Mouse (Mus musculus): ENCODE data around the gene Cacng7. TPM values are rescaled to one million over a fixed set of nuclear protein-coding genes. Genes with fewer than 3 reads are reported as not detected.

Gene Cacng7
- 4.2 and 4.4 TPM in 2 replicates for polyA plus RNA-seq (2014; fragmentation: Nextera tagmentation; extraction: Ambion mirVana)

DNA sequence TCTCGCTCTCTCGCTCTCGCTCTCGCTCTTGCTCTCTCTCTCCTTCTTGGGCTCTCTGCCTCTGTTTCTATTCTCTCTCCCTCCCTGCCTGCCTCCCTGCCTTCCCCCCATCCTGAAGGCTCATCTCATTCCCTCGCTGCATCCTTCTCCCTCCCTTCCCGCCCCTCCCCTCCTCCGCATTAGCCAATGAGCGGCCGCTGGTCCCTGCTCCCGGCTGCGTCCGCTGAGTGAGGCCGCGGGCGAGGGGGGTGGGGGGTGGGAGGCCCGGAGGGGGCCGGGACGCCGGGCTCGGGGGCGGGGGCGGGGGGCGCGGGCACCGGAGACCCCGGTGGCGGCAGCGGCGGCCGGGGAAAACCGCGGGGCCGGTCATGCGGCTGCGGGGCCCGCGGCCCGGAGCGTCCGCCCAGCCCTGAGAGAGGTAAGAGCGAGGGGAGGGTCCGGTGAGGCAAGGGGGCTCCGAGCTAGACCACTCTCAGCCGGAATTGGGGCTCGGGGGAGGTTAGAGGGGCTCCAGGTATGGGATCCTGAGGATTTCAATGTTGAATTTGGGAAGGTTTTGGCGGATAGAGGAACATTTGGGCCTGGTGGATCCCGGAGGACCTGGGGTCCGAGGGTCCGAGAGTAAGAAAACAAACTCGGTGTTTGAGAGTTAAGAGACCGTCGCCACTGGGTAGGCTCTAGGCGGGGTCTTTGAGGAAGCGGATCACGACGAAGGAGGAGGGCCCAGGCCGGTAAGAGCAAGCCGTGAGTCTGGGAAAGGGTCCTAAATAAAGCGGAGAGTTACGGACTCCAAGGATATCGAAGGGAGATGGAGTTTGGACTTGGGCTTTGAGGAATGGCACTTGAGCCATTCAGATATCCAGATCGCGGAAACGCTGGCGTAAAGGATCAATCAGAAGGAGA is at the start of gene Cacng7:
TSS of gene Cacng7 (plus strand) at position 337 of the 903 bp plus-strand sequence.
- peaks cover 12% of the 10 kb centered on the region for H3K4me1 ChIP-seq (ENCODE audit: control insufficient read depth, insufficient read depth, low read length)
- 0 out of 2 replicates have a peak, but pooled peaks cover 5% of the 10 kb centered on the region for H3K27me3 ChIP-seq (ENCODE audit: control insufficient read depth, insufficient read depth, low read length)
- H3K27ac ChIP-seq (ENCODE audit: low read depth, low read length), result peak within 1 kb of the TSS; percentile 83
- DNase-seq (ENCODE audit: low spot score, missing footprints), result peak; percentile 98
- peak within 1 kb of the TSS; percentile 77 for H3K9ac ChIP-seq (ENCODE audit: low read length)
- under 1% methylated on average over 63 of the region's 65 CpGs for WGBS
- ATAC-seq (ENCODE audit: low FRiP score), result peak; percentile 76
- H3K36me3 ChIP-seq (ENCODE audit: control insufficient read depth, insufficient read depth, low read length), result no peaks in the 10 kb centered on the region
- peak within 1 kb of the TSS; percentile 64 for H3K4me3 ChIP-seq (ENCODE audit: low read depth, low read length)
- no peaks in the 10 kb centered on the region for H3K9me3 ChIP-seq (ENCODE audit: control insufficient read depth, low read length)
- peak within 1 kb of the TSS; percentile 77 for H3K4me2 ChIP-seq

DNA sequence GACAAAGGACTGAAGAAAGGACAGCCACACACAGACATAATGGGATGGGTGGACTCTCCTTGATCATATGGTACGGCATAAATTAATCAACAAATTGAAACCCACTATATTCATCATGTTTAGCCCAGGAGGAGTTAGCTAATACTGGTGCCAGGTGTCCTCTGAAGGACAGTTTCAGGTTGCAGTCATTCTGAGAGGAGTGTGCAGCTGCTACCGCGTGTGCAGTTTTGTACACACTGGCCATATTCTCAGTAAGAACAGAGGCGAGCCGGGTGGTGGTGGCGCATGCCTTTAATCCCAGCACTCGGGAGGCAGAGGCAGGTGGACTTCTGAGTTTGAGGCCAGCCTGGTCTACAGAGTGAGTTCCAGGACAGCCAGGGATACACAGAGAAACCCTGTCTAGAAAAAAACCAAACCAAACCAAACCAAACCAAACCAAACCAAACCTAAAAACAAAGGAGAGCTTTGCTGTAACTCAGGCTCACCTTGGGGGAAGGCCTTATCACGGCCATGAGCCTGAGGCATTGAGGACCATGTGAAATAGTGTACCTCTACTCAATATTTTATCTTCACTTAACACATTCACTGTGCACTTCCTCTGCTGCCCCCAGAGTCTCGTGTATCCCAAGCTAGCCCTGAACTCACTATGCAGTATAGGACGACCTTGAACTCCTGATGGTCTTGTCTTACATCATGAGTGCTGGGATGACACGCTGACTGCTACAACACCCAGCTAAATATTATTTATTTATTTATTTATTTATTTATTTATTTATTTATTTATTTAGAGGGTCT is 49.5 kb upstream of the Cacng7 start:
- no peaks in the 10 kb centered on the region for H3K27me3 ChIP-seq (ENCODE audit: control insufficient read depth, insufficient read depth, low read length)
- H3K4me3 ChIP-seq (ENCODE audit: low read depth, low read length), result no peak overlapping the region
- no peaks in the 10 kb centered on the region for H3K36me3 ChIP-seq (ENCODE audit: control insufficient read depth, insufficient read depth, low read length)
- H3K9ac ChIP-seq (ENCODE audit: low read length), result no peak overlapping the region
- no peaks in the 10 kb centered on the region for H3K4me1 ChIP-seq (ENCODE audit: control insufficient read depth, insufficient read depth, low read length)
- H3K9me3 ChIP-seq (ENCODE audit: control insufficient read depth, low read length), result no peaks in the 10 kb centered on the region
- H3K27ac ChIP-seq (ENCODE audit: low read depth, low read length), result no peak overlapping the region
- H3K4me2 ChIP-seq, result no peak overlapping the region
- 88% methylated on average over 11 of the region's 11 CpGs for WGBS
- DNase-seq (ENCODE audit: low spot score, missing footprints) (no peak), ATAC-seq (ENCODE audit: low FRiP score) (no peak)

DNA sequence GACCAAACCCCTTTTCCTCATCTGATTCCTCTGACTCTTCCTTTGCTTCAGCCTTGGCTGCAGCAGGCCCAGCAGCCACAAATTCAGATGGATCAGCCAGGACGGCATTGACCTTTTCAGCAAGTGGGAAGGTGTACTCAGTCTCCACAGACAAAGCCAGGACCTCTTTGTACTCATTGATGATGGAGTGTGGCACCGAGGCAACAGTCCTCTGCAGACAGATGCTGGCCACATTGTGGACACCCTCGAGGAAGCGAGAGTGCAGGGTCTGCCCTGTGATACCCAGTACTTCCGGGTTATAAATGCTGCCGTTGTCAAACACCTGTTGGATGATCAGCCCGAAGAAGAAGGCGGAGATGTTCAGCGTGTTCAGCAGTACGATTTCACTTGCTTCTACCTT is 48.2 kb upstream of the Cacng7 start:
- H3K36me3 ChIP-seq (ENCODE audit: control insufficient read depth, insufficient read depth, low read length), result no peaks in the 10 kb centered on the region
- WGBS, result 88% methylated on average over 10 of the region's 10 CpGs
- ATAC-seq (ENCODE audit: low FRiP score) (no peak), DNase-seq (ENCODE audit: low spot score, missing footprints) (no peak)
- no peaks in the 10 kb centered on the region for H3K9me3 ChIP-seq (ENCODE audit: control insufficient read depth, low read length)
- H3K27me3 ChIP-seq (ENCODE audit: control insufficient read depth, insufficient read depth, low read length), result no peaks in the 10 kb centered on the region
- no peak overlapping the region for H3K27ac ChIP-seq (ENCODE audit: low read depth, low read length)
- H3K4me3 ChIP-seq (ENCODE audit: low read depth, low read length), result no peak overlapping the region
- no peak overlapping the region for H3K4me2 ChIP-seq
- peaks cover 5% of the 10 kb centered on the region; the same call in 1 of the 2 replicates for H3K4me1 ChIP-seq (ENCODE audit: control insufficient read depth, insufficient read depth, low read length)
- H3K9ac ChIP-seq (ENCODE audit: low read length), result no peak overlapping the region

DNA sequence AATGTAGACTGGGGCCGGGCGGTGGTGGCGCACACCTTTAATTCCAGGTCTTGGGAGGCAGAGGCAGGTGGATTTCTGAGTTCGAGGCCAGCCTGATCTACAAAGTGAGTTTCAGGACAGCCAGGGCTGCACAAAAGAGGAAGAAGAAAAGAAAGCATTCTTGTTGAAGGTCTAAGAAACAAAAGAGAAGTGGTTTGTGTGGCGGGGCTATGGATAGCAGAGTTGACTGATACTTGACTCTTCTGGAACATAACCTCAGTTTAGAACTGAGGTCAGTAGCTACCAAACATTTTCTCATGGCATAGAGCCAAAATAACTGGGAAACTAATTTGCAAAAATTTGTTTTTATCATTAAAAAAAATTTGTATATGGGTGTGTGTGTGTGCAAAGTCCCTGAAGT is 46.7 kb upstream of the Cacng7 start:
- Histone ChIP-seq H3K9ac (ENCODE audit: low read length) (no peak overlapping the region), H3K36me3 (ENCODE audit: control insufficient read depth, insufficient read depth, low read length) (no peaks in the 10 kb centered on the region), H3K9me3 (ENCODE audit: control insufficient read depth, low read length) (no peaks in the 10 kb centered on the region), H3K4me3 (ENCODE audit: low read depth, low read length) (no peak overlapping the region), H3K27ac (ENCODE audit: low read depth, low read length) (no peak overlapping the region), H3K4me2 (no peak overlapping the region), H3K4me1 (ENCODE audit: control insufficient read depth, insufficient read depth, low read length) (peaks cover 14% of the 10 kb centered on the region), H3K27me3 (ENCODE audit: control insufficient read depth, insufficient read depth, low read length) (no peaks in the 10 kb centered on the region)
- 94% methylated on average over 5 of the region's 5 CpGs for WGBS
- no peak for DNase-seq (ENCODE audit: low spot score, missing footprints)
- ATAC-seq (ENCODE audit: low FRiP score), result no peak

DNA sequence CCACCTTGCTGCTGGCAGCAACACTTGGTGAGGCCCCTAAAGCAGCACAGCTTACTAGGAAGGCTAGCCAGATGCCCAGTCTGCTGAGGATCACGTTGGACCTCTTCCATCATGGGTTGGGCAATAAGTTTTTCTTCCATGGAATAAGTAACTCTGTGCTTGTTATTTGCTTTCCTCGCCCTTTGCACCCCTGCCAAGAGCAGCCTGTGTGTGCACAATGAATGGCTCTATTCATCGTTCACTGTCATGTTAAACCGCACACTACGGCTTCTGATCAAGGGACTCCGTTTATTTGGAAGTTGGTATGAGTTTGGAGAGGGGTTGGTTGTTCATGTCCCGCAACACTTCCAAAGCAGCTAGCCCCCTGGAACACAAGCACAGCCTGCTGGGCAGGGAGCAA is 45.6 kb upstream of the Cacng7 start:
- H3K9me3 ChIP-seq (ENCODE audit: control insufficient read depth, low read length), result no peaks in the 10 kb centered on the region
- no peaks in the 10 kb centered on the region for H3K36me3 ChIP-seq (ENCODE audit: control insufficient read depth, insufficient read depth, low read length)
- H3K27me3 ChIP-seq (ENCODE audit: control insufficient read depth, insufficient read depth, low read length), result no peaks in the 10 kb centered on the region
- WGBS, result 73% methylated on average over 7 of the region's 7 CpGs
- H3K4me2 ChIP-seq, result no peak overlapping the region
- DNase-seq (ENCODE audit: low spot score, missing footprints) (no peak), ATAC-seq (ENCODE audit: low FRiP score) (no peak)
- H3K27ac ChIP-seq (ENCODE audit: low read depth, low read length), result no peak overlapping the region
- H3K9ac ChIP-seq (ENCODE audit: low read length), result no peak overlapping the region
- peaks cover 16% of the 10 kb centered on the region for H3K4me1 ChIP-seq (ENCODE audit: control insufficient read depth, insufficient read depth, low read length)
- H3K4me3 ChIP-seq (ENCODE audit: low read depth, low read length), result no peak overlapping the region

DNA sequence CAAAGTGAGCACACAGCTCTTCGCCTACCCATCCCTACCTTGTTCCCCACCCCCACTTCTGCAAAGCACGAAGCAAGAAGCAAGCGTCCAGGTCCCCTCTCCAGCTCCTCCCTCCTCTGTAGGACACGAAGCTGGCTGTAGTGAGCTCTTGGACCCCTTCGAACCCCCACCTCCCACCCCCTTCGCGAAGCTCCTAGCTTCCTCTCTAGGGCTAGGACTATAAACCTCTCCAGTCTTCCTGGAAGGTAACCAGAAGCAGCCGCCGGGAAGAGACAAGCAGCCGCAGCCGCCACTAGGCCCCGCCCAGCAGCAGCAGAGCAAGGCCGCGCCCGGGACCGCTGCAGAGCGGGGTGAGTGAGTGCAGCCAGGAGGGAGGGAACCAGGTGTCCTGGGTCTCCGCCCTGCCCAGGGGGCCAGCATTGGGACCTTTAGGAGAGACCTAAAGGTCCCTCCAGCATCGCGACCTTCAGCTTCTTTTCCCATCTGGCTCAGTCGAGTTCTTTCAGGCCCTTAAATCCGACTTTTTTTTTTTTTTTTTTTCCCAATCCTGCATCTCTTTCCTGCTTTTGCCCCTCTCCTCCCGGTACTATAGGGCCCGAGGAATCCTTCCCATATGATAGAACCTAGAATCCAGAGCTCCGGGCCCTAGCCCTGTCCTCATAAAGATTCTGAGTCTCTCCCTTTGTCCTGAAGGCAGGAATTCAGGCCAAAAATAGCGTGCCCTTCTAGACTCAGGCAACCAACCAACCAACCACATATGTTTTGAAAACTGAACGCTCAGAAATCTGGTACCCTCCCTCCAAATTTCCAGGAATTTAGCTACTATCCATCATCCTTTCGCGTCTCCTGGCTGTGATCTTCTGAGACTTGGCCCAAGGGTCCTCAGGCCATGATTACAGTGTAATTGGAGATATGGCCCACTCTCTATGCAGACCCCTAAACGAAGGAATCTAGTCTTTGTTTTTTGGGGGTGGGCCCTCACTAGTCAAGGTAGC is 43.5 kb upstream of the Cacng7 start, which contains the start of the genes Myadm and Prkcg:
TSS of gene Myadm (plus strand) at position 105 of the 995 bp plus-strand sequence.
TSS of gene Prkcg (plus strand) at position 204 of the 995 bp plus-strand sequence.
- Histone ChIP-seq H3K27me3 (ENCODE audit: control insufficient read depth, insufficient read depth, low read length) (no peaks in the 10 kb centered on the region), H3K4me3 (ENCODE audit: low read depth, low read length) (peak within 1 kb of the TSS; percentile 23), H3K27ac (ENCODE audit: low read depth, low read length) (peak within 1 kb of the TSS; percentile 59), H3K4me1 (ENCODE audit: control insufficient read depth, insufficient read depth, low read length) (peaks cover 20% of the 10 kb centered on the region), H3K9me3 (ENCODE audit: control insufficient read depth, low read length) (no peaks in the 10 kb centered on the region), H3K4me2 (peak within 1 kb of the TSS; percentile 35), H3K9ac (ENCODE audit: low read length) (peak within 1 kb of the TSS; percentile 53), H3K36me3 (ENCODE audit: control insufficient read depth, insufficient read depth, low read length) (no peaks in the 10 kb centered on the region)
- whole genome bisulfite sequencing, result 2% methylated on average over 30 of the region's 30 CpGs
- peak; percentile 47 for ATAC-seq (ENCODE audit: low FRiP score)
- peak; percentile 95 for DNase-seq (ENCODE audit: low spot score, missing footprints)

GRCm38 (mm10) chr7:3290257-3291033 is 42.3 kb upstream of the Cacng7 start:
- no peaks in the 10 kb centered on the region for H3K36me3 ChIP-seq (ENCODE audit: control insufficient read depth, insufficient read depth, low read length)
- WGBS, result 1% methylated on average over 18 of the region's 18 CpGs
- H3K4me3 ChIP-seq (ENCODE audit: low read depth, low read length), result peak overlapping the region; percentile 23
- H3K4me2 ChIP-seq, result peak overlapping the region; percentile 35
- DNase-seq (ENCODE audit: low spot score, missing footprints) (peak; percentile 99), ATAC-seq (ENCODE audit: low FRiP score) (peak; percentile 96)
- H3K9ac ChIP-seq (ENCODE audit: low read length), result peak overlapping the region; percentile 53
- H3K27ac ChIP-seq (ENCODE audit: low read depth, low read length), result peak overlapping the region; percentile 33
- no peaks in the 10 kb centered on the region for H3K27me3 ChIP-seq (ENCODE audit: control insufficient read depth, insufficient read depth, low read length)
- H3K4me1 ChIP-seq (ENCODE audit: control insufficient read depth, insufficient read depth, low read length), result peaks cover 20% of the 10 kb centered on the region
- H3K9me3 ChIP-seq (ENCODE audit: control insufficient read depth, low read length), result no peaks in the 10 kb centered on the region
